Mouse (Mus musculus) forebrain, embryonic 11.5 days (tissue): Measurements from ENCODE around the gene Fxr2. TPM values are rescaled to one million over a fixed set of nuclear protein-coding genes. Genes with fewer than 3 reads are reported as not detected.
"Not testable (repeated sequence)": the region's sequence is repeated elsewhere in the genome, so short reads cannot be mapped to it uniquely, and the experiment has no call there.

Experiments used
- ATAC-seq: fragments of 200-750 bp; cut with Nextera tagmentation; replicated peaks from 2 replicates; pipeline ENCODE4 v1.8.0; 2017; ENCODE audit warnings: moderate TSS enrichment; ENCODE audit not compliant: low FRiP score
- DNase-seq: peaks from one replicate; pipeline ENCODE4 v3.0.0-alpha.2; 2017; ENCODE audit warnings: low spot score
- H3K27ac ChIP-seq: fragments of 300-500 bp; sonication (generic); 2 replicates; pipeline ENCODE4 v1.5.1; 2014; ENCODE audit warnings: low read depth, low read length
- H3K27me3 ChIP-seq: fragments of 300-500 bp; sonication (generic); 2 replicates; pipeline ENCODE4 v1.6.1; 2014; ENCODE audit warnings: mild to moderate bottlenecking, low read length, mixed read lengths; ENCODE audit not compliant: control insufficient read depth, insufficient read depth
- H3K36me3 ChIP-seq: fragments of 300-500 bp; sonication (generic); 2 replicates; pipeline ENCODE4 v1.6.1; 2014; ENCODE audit warnings: mild to moderate bottlenecking, low read length, moderate library complexity, mixed read lengths; ENCODE audit not compliant: control insufficient read depth, insufficient read depth
- H3K4me1 ChIP-seq: fragments of 300-500 bp; sonication (generic); replicated peaks from 2 replicates; pipeline ENCODE4 v1.6.1; 2014; ENCODE audit warnings: low read length, mixed read lengths; ENCODE audit not compliant: control insufficient read depth, insufficient read depth
- H3K4me2 ChIP-seq: fragments of 300-500 bp; sonication (generic); 2 replicates; pipeline ENCODE4 v1.6.1; 2014; ENCODE audit warnings: low read depth, mild to moderate bottlenecking, low read length, moderate library complexity, mixed read lengths; ENCODE audit not compliant: severe bottlenecking
- H3K4me3 ChIP-seq: fragments of 300-500 bp; sonication (generic); 2 replicates; pipeline ENCODE4 v1.5.1; 2014; ENCODE audit warnings: low read depth, low read length
- H3K9ac ChIP-seq: fragments of 300-500 bp; sonication (generic); 2 replicates; pipeline ENCODE4 v1.6.1; 2014; ENCODE audit warnings: low read length
- H3K9me3 ChIP-seq: fragments of 300-500 bp; sonication (generic); 2 replicates; pipeline ENCODE4 v1.6.1; 2016; ENCODE audit warnings: low read length, mixed read lengths; ENCODE audit not compliant: control insufficient read depth
- WGBS: fragments of 180-500 bp; shearing (Covaris S2); extraction: QIAGEN DNeasy Blood & Tissue Kit; methylation state at CpG from one replicate; pipeline ENCODE4 v1.1.7; 2014; 5-methylcytosine and 5-hydroxymethylcytosine counted together
- microRNA counts: library from miRNA; unstranded; fragments of <30 nt; microRNA quantifications from one replicate; lab custom pipeline; 2015
- microRNA-seq: library from miRNA; unstranded; fragments of <30 nt; microRNA quantifications from one replicate; pipeline ENCODE4, GENCODE M21; 2016; ENCODE audit not compliant: insufficient number of aligned reads
- polyA plus RNA-seq: library from polyadenylated mRNA; unstranded; fragments of >200 nt; fragmentation: Nextera tagmentation; extraction: Ambion mirVana; gene quantifications from 2 replicates; pipeline ENCODE4 v1.2.1, GENCODE M21; 2014

Gene Fxr2
- polyA plus RNA-seq, 1 experiment from 2014 or later: 33.6 TPM

DNA sequence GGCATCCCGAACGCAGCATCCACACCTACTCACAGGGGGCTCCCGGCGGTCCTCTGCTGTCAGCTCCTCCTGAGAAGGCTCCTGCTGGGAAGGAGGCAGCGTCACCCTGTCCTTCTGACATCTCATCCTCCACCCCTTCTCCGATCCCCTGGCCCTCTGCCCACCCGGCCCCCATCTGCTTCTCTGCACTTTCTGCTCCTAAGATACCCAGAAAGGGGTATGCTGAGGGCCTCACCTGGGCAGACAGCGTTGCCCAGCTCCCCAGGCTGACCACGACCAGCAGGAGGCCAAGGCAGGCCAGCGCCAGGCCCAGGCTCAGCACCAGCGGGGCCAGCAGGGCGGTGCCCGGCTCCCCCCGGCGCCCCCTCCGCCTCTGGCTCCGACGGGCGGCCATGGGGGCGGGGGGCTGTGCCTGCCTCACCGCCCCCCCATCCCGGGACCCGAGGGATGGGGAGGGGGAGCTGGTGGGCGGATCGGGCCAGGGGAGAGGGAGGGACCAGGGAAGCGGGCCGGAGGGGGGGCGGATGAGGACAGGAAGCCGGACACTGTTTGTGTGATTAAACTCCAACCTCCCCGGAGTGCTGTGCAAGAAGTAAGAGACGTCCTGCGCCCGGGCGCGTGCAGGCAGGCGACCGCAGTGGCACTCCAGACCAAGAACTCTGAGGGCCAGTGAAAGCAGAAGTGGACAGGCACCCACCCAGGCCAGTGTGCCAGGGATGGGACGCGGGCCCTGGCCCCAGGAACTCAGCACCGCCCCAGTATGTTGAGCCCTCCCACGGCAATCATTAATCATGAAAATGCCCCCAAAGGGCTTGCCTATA, 62.8 kb downstream of the Fxr2 start, which contains the start of the genes Tnfsf12 and Tnfsfm13:
Gene Tnfsf12 (minus strand): TSS at position 489 of the 821 bp plus-strand sequence.
Gene Tnfsfm13 (minus strand): TSS at position 738 of the 821 bp plus-strand sequence.
- Histone ChIP-seq H3K4me2 (peak within 1 kb of the TSS; percentile 90), H3K27ac (no peak within 1 kb of the TSS), H3K4me1 (peaks cover 7% of the 10 kb centered on the region), H3K4me3 (peak within 1 kb of the TSS; percentile 40), H3K36me3 (no peaks in the 10 kb centered on the region), H3K9ac (peak within 1 kb of the TSS; percentile 75), H3K9me3 (no peaks in the 10 kb centered on the region), H3K27me3 (no peaks in the 10 kb centered on the region)
- 1% methylated on average over 36 of the region's 41 CpGs for WGBS
- ATAC-seq (no peak), DNase-seq (peak; percentile 75)

DNA sequence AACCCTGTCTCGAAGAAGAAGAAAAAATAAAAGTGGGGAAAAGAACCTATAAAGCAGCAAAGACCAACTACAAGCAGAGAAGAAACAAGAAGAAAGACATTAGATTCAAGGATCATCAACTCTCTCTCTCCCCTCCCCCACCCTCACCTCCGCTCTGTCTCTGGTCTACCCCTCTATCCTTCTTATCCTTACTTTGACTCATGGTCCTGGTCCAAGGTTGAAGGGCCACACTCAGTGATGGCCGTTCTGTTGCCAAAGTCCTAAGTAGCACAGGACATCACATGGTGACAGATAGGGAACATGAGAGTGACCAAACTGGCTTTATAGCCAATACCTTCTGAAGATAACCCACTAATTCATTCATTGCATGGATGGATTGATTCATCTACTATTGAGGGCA, 64.6 kb downstream of the Fxr2 start:
- Histone ChIP-seq H3K27ac (no peak overlapping the region), H3K4me3 (no peak overlapping the region), H3K27me3 (no peaks in the 10 kb centered on the region), H3K9me3 (no peaks in the 10 kb centered on the region), H3K4me1 (peaks cover 7% of the 10 kb centered on the region), H3K4me2 (no peak overlapping the region), H3K36me3 (no peaks in the 10 kb centered on the region), H3K9ac (no peak overlapping the region)
- no peak for DNase-seq
- ATAC-seq: no peak
- 90% methylated on average over 3 of the region's 3 CpGs for WGBS

DNA sequence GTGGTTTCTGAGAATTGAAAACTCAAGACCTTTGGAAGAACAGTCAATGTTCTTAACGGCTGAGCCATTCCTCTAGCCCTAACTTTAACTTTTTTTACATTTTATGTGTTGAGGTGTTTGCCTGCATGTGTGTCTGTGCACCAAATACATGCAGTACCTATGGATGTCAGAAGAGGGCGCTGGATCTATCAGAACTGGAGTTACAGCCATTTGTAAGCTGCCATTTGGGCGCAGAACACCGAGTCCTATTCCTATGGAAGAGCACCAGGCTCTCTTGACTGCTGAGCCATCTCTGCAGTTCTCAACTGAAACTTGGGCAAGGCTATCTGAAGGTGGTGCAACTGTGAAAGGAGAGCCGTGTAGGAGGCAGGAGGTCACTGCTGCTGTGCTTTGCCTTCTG, 65.8 kb downstream of the Fxr2 start:
- no peak for ATAC-seq
- Histone ChIP-seq H3K36me3 (no peaks in the 10 kb centered on the region), H3K4me1 (peaks cover 7% of the 10 kb centered on the region), H3K4me2 (no peak overlapping the region), H3K4me3 (no peak overlapping the region), H3K27me3 (no peaks in the 10 kb centered on the region), H3K27ac (no peak overlapping the region), H3K9me3 (no peaks in the 10 kb centered on the region), H3K9ac (no peak overlapping the region)
- no peak for DNase-seq
- WGBS: 72% methylated on average over 5 of the region's 5 CpGs

DNA sequence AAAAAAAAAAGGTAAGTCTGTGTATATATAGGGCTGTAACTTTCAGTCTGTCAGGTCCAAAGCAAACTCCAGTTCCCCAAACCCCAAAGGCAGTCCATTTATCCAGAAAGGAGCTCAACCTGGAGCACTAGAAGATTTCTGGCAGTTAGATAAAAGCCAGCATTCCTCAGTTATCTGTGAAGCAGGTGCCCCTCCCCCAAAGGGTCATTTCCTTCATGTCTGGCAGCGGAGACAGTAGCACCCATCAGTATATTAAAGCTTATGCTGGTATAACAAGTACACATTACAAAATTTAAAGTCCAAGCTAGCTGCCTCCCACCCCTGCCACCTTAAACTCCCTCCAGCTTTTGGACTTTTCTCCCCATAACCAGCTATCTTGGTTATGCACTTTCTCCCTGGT, 66.8 kb downstream of the Fxr2 start:
- Histone ChIP-seq H3K27me3 (no peaks in the 10 kb centered on the region), H3K9me3 (no peaks in the 10 kb centered on the region), H3K4me1 (peaks cover 7% of the 10 kb centered on the region), H3K4me3 (no peak overlapping the region), H3K9ac (no peak overlapping the region), H3K4me2 (no peak overlapping the region), H3K36me3 (no peaks in the 10 kb centered on the region), H3K27ac (no peak overlapping the region)
- ATAC-seq: no peak
- no peak for DNase-seq
- WGBS: 74% methylated on average over 1 of the region's 1 CpGs

DNA sequence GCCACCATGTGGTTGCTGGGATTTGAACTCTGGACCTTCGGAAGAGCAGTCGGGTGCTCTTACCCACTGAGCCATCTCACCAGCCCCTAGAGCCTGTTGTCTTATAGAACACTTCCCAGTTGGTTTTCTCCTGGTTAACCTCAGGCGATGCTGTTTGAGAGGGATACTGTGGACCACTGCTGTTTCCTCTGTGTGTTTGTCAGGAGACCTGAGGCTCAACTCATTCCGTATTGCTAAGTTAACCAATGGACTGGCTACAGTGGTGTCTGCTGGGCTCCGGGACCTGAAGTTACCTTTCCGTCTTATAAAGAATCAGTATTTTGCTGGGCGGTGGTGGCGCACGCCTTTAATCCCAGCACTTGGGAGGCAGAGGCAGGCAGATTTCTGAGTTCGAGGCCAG, 70.1 kb downstream of the Fxr2 start:
- H3K4me1 ChIP-seq, H3K9ac ChIP-seq, H3K4me3 ChIP-seq, DNase-seq, H3K27ac ChIP-seq, H3K4me2 ChIP-seq, H3K36me3 ChIP-seq, ATAC-seq, H3K27me3 ChIP-seq, H3K9me3 ChIP-seq: not testable (repeated sequence)
- WGBS: 94% methylated on average over 10 of the region's 10 CpGs

MicroRNAs encoded within 50 kb of the gene (microRNA counts, 519-probe panel; counts per million panel counts)
- microRNA mmu-miR-1934 (lab: Ali Mortazavi, UCI) (31.2 counts per million), microRNA mmu-miR-467f (lab: Ali Mortazavi, UCI) (551 counts per million, percentile 0 among the panel's probes with 10 or more counts)

Small RNA genes within 50 kb of the gene (microRNA-seq; reads per million reads assigned to microRNA genes)
- 5.0 reads per million for gene Mir1934
- not detected for gene Mir467f

Other genes with a start within 250 kb of the Fxr2 start
- gene Naa38, start 237.5 kb upstream of the Fxr2 start, polyA plus RNA-seq: 105 and 109 TPM in 2 replicates
- gene Cyb5d1, start 237.4 kb upstream of the Fxr2 start, polyA plus RNA-seq: 43.7 and 44.4 TPM in 2 replicates
- gene Tmem88, start 234.8 kb upstream of the Fxr2 start, polyA plus RNA-seq: 15.6 and 18.5 TPM in 2 replicates
- 40.9 and 41.0 TPM in 2 replicates for gene Kdm6b, start 219.3 kb upstream of the Fxr2 start, polyA plus RNA-seq
- 2.1 and 2.6 TPM in 2 replicates for gene Dnah2, start 83.9 kb upstream of the Fxr2 start, polyA plus RNA-seq
- gene Efnb3, start 72.8 kb upstream of the Fxr2 start, polyA plus RNA-seq: 13.1 and 14.9 TPM in 2 replicates
- 39.3 and 44.1 TPM in 2 replicates for gene Wrap53, start 52.7 kb upstream of the Fxr2 start, polyA plus RNA-seq
- 168 and 175 TPM in 2 replicates for gene Trp53, start 52.6 kb upstream of the Fxr2 start, polyA plus RNA-seq
- gene Atp1b2, start 27.0 kb upstream of the Fxr2 start, polyA plus RNA-seq: 9.3 and 12.6 TPM in 2 replicates
- not detected in 2 replicates for gene Shbg, start 15.1 kb upstream of the Fxr2 start, polyA plus RNA-seq
- 13.9 and 17.7 TPM in 2 replicates for gene Sat2, start 11.0 kb upstream of the Fxr2 start, polyA plus RNA-seq
- not detected in 2 replicates for gene Sox15, start 22.3 kb downstream of the Fxr2 start, polyA plus RNA-seq
- 39.0 TPM in 2 replicates for gene Mpdu1, start 29.7 kb downstream of the Fxr2 start, polyA plus RNA-seq
- gene Cd68, start 33.2 kb downstream of the Fxr2 start, polyA plus RNA-seq: 6.3 and 6.4 TPM in 2 replicates
- gene Eif4a1, start 39.4 kb downstream of the Fxr2 start, polyA plus RNA-seq: 827 and 855 TPM in 2 replicates
- gene Senp3, start 49.1 kb downstream of the Fxr2 start, polyA plus RNA-seq: 110 and 117 TPM in 2 replicates
- not detected in 2 replicates for gene Tnfsf13, start 52.8 kb downstream of the Fxr2 start, polyA plus RNA-seq
- gene Tnfsf12, start 62.9 kb downstream of the Fxr2 start, polyA plus RNA-seq: 2.4 TPM in 2 replicates
- gene Tnfsfm13, start 63.1 kb downstream of the Fxr2 start, polyA plus RNA-seq: 0.60 and 1.2 TPM in 2 replicates
- gene Polr2a, start 125.6 kb downstream of the Fxr2 start, polyA plus RNA-seq: 61.2 and 65.7 TPM in 2 replicates
- gene Slc35g3, start 129.0 kb downstream of the Fxr2 start, polyA plus RNA-seq: not detected in 2 replicates
- 1.1 and 1.4 TPM in 2 replicates for gene Zbtb4, start 132.9 kb downstream of the Fxr2 start, polyA plus RNA-seq
- 0.73 and 1.1 TPM in 2 replicates for gene Chrnb1, start 163.0 kb downstream of the Fxr2 start, polyA plus RNA-seq
- 1.3 and 1.7 TPM in 2 replicates for gene Fgf11, start 168.9 kb downstream of the Fxr2 start, polyA plus RNA-seq
- gene Tmem102, start 172.6 kb downstream of the Fxr2 start, polyA plus RNA-seq: 0.32 and 0.65 TPM in 2 replicates
- gene Gm39566, start 182.3 kb downstream of the Fxr2 start, polyA plus RNA-seq: not detected in 2 replicates
- gene Spem2, start 185.5 kb downstream of the Fxr2 start, polyA plus RNA-seq: not detected in 2 replicates
- 0.53 TPM in 1 of 2 replicates, not detected in the other for gene Spem1, start 189.2 kb downstream of the Fxr2 start, polyA plus RNA-seq
- gene Nlgn2, start 204.8 kb downstream of the Fxr2 start, polyA plus RNA-seq: 11.0 and 11.1 TPM in 2 replicates
- 250 and 283 TPM in 2 replicates for gene Tmem256, start 205.5 kb downstream of the Fxr2 start, polyA plus RNA-seq
- 64.6 and 71.9 TPM in 2 replicates for gene Plscr3, start 213.4 kb downstream of the Fxr2 start, polyA plus RNA-seq
- gene Tnk1, start 225.7 kb downstream of the Fxr2 start, polyA plus RNA-seq: 0.73 TPM in 2 replicates
- gene Tmem95, start 245.0 kb downstream of the Fxr2 start, polyA plus RNA-seq: 0.40 TPM in 1 of 2 replicates, not detected in the other
- 2.9 and 3.0 TPM in 2 replicates for gene Kctd11, start 248.4 kb downstream of the Fxr2 start, polyA plus RNA-seq